Mouse (Mus musculus) liver, embryonic 15.5 days (tissue): ENCODE data around the gene Pacs2. TPM values are rescaled to one million over a fixed set of nuclear protein-coding genes. Genes with fewer than 3 reads are reported as not detected.

Experiments
- ATAC-seq: fragments of 200-750 bp; cut with Nextera tagmentation; 2 replicates; pipeline ENCODE4 v1.8.0; 2017; ENCODE audit warnings: moderate number of reproducible peaks, mild to moderate bottlenecking, moderate library complexity; ENCODE audit not compliant: insufficient read depth
- H3K27ac ChIP-seq: fragments of 300-500 bp; sonication (generic); replicated peaks from 2 replicates; pipeline ENCODE4 v1.5.1; 2015; ENCODE audit warnings: mild to moderate bottlenecking, inconsistent platforms
- H3K27me3 ChIP-seq: fragments of 300-500 bp; sonication (generic); 2 replicates; pipeline ENCODE4 v1.6.1; 2015; ENCODE audit warnings: mild to moderate bottlenecking, inconsistent platforms
- H3K36me3 ChIP-seq: fragments of 300-500 bp; sonication (generic); replicated peaks from 2 replicates; pipeline ENCODE4 v1.6.1; 2015; ENCODE audit warnings: moderate library complexity, mild to moderate bottlenecking, inconsistent platforms
- H3K4me1 ChIP-seq: fragments of 300-500 bp; sonication (generic); replicated peaks from 2 replicates; pipeline ENCODE4 v1.6.1; 2015; ENCODE audit warnings: inconsistent platforms
- H3K4me2 ChIP-seq: fragments of 300-500 bp; sonication (generic); 2 replicates; pipeline ENCODE4 v1.6.1; 2015; ENCODE audit warnings: moderate library complexity, mild to moderate bottlenecking, inconsistent platforms
- H3K4me3 ChIP-seq: fragments of 300-500 bp; sonication (generic); replicated peaks from 2 replicates; pipeline ENCODE4 v1.5.1; 2015; ENCODE audit warnings: mild to moderate bottlenecking, inconsistent platforms
- H3K9ac ChIP-seq: fragments of 300-500 bp; sonication (generic); 2 replicates; pipeline ENCODE4 v1.6.1; 2015; ENCODE audit warnings: moderate library complexity, mild to moderate bottlenecking, inconsistent platforms
- H3K9me3 ChIP-seq: fragments of 300-500 bp; sonication (generic); replicated peaks from 2 replicates; pipeline ENCODE4 v1.6.1; 2016; ENCODE audit warnings: inconsistent platforms
- WGBS: fragments of 180-500 bp; shearing (Covaris S2); methylation state at CpG from one replicate; pipeline ENCODE4 v1.1.7; 2015; ENCODE audit warnings: mixed read lengths; ENCODE audit not compliant: insufficient replicate concordance; 5-methylcytosine and 5-hydroxymethylcytosine counted together
- polyA plus RNA-seq: library from polyadenylated mRNA; unstranded; fragments of >200 nt; fragmentation: Nextera tagmentation; extraction: Ambion mirVana; gene quantifications from 2 replicates; pipeline ENCODE4 v1.2.1, GENCODE M21; 2015

The Pacs2 gene
- polyA plus RNA-seq, 1 experiment from 2014 or later, result 6.1 TPM

DNA sequence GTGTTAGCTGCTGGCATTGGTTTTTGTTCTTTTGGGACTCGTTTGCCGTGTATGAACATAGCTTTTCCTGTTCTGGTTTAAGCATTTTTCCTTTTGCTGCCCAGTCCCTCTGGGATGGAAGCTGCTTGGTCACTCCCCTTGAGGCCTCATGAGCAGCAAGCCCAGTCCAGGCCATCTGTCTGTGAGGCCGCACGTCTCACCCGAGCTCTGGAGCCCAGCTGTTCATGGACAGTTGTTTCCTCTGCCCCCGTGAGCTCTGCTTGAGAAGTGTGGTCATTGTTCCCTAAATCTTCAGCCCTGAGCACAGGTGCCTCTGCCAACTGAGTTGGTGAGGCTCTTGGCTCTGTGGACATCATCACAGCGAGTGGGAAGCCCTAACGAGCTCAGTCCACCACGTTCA lies 14.6 kb downstream of the Pacs2 start:
- WGBS, result 81% methylated on average over 9 of the region's 9 CpGs
- no peak for ATAC-seq
- no peak overlapping the region for H3K4me2 ChIP-seq
- H3K36me3 ChIP-seq, result peaks cover 25% of the 10 kb centered on the region
- H3K4me1 ChIP-seq, result peaks cover 62% of the 10 kb centered on the region
- no peak overlapping the region for H3K4me3 ChIP-seq
- 0 out of 2 replicates have a peak overlapping the region, but pooled peaks have one; percentile 14 for H3K27ac ChIP-seq
- H3K9me3 ChIP-seq, result no peaks in the 10 kb centered on the region
- H3K27me3 ChIP-seq, result no peaks in the 10 kb centered on the region
- no peak overlapping the region; the same call in 1 of the 2 replicates for H3K9ac ChIP-seq

DNA sequence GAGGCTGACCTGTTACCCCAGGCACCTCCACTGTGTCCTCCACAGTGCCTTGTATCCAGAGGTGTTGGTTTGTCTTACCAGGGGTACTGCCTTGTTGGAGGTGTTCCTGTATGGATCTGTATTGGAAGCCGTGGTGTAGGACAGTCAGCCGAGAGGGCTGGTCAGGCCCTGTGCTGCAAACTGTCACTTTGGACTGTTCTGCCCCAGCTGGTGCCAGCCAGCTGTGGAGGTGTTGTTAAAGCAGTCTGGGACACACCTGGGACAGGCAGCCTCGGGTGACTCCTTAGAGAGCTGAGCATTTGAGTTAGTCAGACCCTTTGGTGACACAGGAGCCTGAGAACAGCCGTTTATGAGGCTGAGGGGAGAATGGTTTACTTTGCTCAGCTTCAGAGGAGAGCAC lies 15.7 kb downstream of the Pacs2 start:
- Histone ChIP-seq H3K27ac (peak overlapping the region; percentile 89), H3K36me3 (peaks cover 23% of the 10 kb centered on the region)
- 61% methylated on average over 4 of the region's 4 CpGs for WGBS

DNA sequence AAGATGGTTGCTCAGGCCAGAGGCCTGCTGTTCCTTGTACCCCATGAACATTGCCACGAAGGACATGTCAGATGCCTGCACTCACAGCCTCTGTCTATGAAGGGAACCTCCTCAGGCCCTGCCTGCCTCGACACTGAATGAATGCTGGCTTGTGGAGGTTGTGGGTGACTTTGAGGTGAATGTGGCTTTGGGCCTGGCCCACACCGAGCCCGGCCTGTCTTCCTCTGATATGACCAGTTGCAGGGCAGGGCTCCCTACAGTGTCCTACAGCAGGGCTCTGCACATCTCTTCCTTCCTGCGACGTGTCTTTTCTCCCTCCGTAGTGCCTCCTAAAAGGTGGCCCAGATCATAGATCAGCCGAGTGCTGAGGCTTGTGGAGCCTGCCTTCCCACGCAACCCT lies 16.7 kb downstream of the Pacs2 start:
- 23% methylated on average over 9 of the region's 9 CpGs for WGBS
- peaks cover 81% of the 10 kb centered on the region for H3K4me1 ChIP-seq
- no peaks in the 10 kb centered on the region for H3K27me3 ChIP-seq
- peak overlapping the region; percentile 43; the same call in 1 of the 2 replicates for H3K9ac ChIP-seq
- H3K9me3 ChIP-seq, result no peaks in the 10 kb centered on the region
- peak overlapping the region; percentile 61 for H3K4me2 ChIP-seq
- peak overlapping the region; percentile 12; the same call in 1 of the 2 replicates for H3K4me3 ChIP-seq
- peak overlapping the region; percentile 89 for H3K27ac ChIP-seq
- peak; percentile 93 for ATAC-seq
- H3K36me3 ChIP-seq, result peaks cover 17% of the 10 kb centered on the region

More for the DNA sequence above, 15.7 kb downstream of the Pacs2 start:
- Histone ChIP-seq H3K9me3 (no peaks in the 10 kb centered on the region), H3K9ac (0 out of 2 replicates have a peak overlapping the region, but pooled peaks have one; percentile 8), H3K4me3 (no peak overlapping the region), H3K27me3 (no peaks in the 10 kb centered on the region), H3K4me1 (peaks cover 73% of the 10 kb centered on the region), H3K4me2 (no peak overlapping the region)
- ATAC-seq, result no peak

DNA sequence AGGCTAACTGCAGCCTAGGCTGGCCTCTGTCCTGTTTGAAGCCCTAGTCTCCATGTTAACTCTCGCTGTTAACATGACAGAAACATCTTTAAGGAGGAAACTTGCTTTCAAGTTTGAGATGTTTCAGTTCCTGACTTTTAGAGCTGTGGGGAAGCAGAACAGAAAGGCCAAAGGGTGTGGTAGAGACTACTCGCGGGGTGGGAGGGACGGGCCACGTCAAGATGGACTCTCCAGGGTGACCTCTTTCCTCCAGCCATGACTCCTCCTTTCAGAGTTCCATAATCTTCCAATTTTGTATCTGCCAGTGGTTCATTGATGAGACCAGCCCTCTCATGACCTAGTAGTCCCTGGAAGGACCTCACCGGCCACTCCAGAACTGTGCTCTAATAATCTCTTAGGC lies 17.1 kb downstream of the Pacs2 start:
- 40% methylated on average over 6 of the region's 6 CpGs for WGBS
- Histone ChIP-seq H3K9me3 (no peaks in the 10 kb centered on the region), H3K9ac (peak overlapping the region; percentile 43; the same call in 1 of the 2 replicates), H3K4me1 (peaks cover 83% of the 10 kb centered on the region), H3K4me2 (peak overlapping the region; percentile 61), H3K27ac (peak overlapping the region; percentile 89), H3K36me3 (peaks cover 15% of the 10 kb centered on the region), H3K27me3 (no peaks in the 10 kb centered on the region), H3K4me3 (0 out of 2 replicates have a peak overlapping the region, but pooled peaks have one; percentile 12)
- peak; percentile 60 for ATAC-seq

DNA sequence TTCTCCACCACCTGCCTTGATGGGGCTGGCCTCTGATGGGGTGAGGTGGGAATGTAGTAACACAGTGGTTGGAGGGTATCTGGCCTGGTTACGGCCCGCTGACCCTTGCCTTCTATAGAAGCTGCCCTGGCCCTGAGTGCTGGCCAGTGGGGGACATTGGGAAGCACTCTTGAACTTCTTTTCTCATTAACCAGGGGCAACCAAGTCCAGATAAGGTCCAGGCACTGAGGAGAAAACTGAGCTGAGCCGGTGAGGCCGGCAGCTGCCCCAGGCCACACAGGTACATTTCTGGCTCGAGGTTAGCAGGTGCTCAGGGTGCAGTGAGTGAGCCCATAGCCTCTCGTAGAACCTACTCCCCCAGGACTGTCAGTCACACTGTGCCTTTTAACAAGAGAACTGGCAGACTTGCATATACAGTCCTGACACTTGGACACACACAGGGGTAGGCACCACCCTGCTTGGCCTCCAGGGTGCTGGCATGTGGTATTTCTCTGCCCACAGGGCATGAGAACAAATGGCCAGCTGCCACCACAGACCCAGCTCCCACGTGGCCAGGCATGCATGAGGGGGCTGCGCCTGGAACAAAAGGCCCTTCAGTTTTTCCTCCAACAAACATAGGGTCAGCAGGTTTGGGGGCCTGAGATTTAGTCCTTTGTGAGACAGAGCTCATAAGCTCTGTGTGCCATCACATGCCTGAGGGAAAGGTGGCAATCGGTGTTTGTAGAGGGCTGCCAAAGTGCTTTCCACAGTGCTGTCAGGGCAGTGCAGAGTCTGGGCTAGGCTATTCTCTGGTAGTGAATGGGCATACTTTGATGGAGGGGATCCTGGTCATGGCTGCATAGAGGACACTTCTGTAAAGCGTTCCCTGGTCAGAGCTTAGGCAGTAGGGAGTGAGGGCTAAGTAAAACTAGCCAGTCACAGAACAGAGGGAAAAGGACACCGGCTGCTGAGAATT lies 18.3 kb downstream of the Pacs2 start:
- Histone ChIP-seq H3K4me2 (no peak overlapping the region; the same call in 1 of the 2 replicates), H3K36me3 (peaks cover 10% of the 10 kb centered on the region), H3K27ac (peak overlapping the region; percentile 89), H3K27me3 (no peaks in the 10 kb centered on the region), H3K9me3 (no peaks in the 10 kb centered on the region), H3K4me3 (no peak overlapping the region), H3K9ac (no peak overlapping the region), H3K4me1 (peaks cover 87% of the 10 kb centered on the region)
- ATAC-seq, result no peak
- WGBS, result 79% methylated on average over 11 of the region's 11 CpGs

DNA sequence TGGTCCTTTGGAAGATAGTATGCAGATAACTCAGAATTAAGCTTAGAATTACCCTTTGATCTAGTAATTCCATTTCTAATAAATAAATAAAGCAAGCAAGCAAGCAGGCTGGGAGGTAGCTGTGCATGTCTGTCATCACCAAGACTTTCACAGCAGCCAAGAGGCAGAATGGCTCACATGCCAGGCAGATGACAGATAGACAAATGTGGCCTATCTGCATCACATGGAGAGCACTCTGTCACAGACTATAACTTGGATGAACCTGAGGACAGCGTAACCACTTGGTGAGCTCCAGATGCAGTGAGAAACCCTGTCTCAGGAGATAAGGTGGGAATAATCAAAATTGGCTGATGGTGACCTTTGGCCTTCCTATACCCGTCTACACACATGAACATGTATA lies 20.8 kb downstream of the Pacs2 start:
- Histone ChIP-seq H3K27ac (peak overlapping the region; percentile 54; the same call in 1 of the 2 replicates), H3K9ac (no peak overlapping the region), H3K36me3 (0 out of 2 replicates have a peak, but pooled peaks cover 2% of the 10 kb centered on the region), H3K27me3 (no peaks in the 10 kb centered on the region), H3K4me1 (peaks cover 72% of the 10 kb centered on the region), H3K4me3 (no peak overlapping the region), H3K9me3 (no peaks in the 10 kb centered on the region), H3K4me2 (no peak overlapping the region)
- WGBS, result 32% methylated on average over 2 of the region's 2 CpGs
- ATAC-seq, result no peak

DNA sequence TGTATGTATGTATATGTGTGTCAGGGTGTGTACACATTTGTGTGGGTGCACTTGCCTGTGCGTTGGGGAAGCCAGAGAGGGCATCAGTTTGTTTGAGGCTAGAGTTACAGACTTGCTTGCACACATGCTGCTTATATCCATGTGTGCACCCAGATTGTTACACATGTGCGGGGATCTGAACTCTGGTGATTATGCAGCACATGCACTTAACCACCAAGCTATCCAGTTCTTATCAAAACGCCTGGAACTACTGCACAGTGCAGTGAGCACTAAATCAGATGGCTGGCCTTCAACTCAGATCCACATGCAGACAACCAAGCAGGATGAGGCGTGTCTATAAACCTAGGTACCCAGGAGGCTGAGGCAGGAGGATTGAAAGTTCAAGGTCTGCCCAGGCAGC lies 22.7 kb downstream of the Pacs2 start:
- ATAC-seq, result peak; percentile 48
- WGBS, result 37% methylated on average over 4 of the region's 4 CpGs
- peaks cover 64% of the 10 kb centered on the region for H3K4me1 ChIP-seq
- H3K9me3 ChIP-seq, result no peaks in the 10 kb centered on the region
- no peaks in the 10 kb centered on the region for H3K27me3 ChIP-seq
- no peak overlapping the region for H3K4me3 ChIP-seq
- H3K4me2 ChIP-seq, result no peak overlapping the region
- no peak overlapping the region for H3K27ac ChIP-seq
- H3K36me3 ChIP-seq, result 0 out of 2 replicates have a peak, but pooled peaks cover 2% of the 10 kb centered on the region
- H3K9ac ChIP-seq, result no peak overlapping the region

DNA sequence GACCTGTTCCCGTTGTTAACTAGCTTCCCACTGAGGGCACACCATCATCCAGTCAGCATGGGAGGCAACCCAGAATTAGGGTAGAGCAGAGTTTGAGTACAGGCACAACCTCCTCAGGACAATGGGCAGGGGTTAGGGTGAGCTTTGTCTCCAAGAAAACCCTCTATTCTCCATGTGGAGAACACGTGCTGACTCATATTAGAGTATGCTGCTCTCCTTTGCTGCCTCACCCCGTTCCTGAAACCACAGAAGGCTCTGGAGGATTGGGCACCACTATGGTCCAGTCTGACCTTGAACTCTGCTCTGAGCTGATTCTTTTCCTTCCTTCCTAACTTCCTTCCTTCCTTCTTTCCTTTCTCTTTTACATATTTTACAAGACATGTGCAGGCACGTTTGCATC lies 24.1 kb downstream of the Pacs2 start:
- Histone ChIP-seq H3K4me3 (no peak overlapping the region), H3K4me1 (peaks cover 64% of the 10 kb centered on the region), H3K36me3 (no peaks in the 10 kb centered on the region), H3K4me2 (no peak overlapping the region), H3K27me3 (no peaks in the 10 kb centered on the region), H3K27ac (no peak overlapping the region), H3K9me3 (no peaks in the 10 kb centered on the region), H3K9ac (no peak overlapping the region)
- ATAC-seq, result no peak
- 74% methylated on average over 4 of the region's 4 CpGs for WGBS

DNA sequence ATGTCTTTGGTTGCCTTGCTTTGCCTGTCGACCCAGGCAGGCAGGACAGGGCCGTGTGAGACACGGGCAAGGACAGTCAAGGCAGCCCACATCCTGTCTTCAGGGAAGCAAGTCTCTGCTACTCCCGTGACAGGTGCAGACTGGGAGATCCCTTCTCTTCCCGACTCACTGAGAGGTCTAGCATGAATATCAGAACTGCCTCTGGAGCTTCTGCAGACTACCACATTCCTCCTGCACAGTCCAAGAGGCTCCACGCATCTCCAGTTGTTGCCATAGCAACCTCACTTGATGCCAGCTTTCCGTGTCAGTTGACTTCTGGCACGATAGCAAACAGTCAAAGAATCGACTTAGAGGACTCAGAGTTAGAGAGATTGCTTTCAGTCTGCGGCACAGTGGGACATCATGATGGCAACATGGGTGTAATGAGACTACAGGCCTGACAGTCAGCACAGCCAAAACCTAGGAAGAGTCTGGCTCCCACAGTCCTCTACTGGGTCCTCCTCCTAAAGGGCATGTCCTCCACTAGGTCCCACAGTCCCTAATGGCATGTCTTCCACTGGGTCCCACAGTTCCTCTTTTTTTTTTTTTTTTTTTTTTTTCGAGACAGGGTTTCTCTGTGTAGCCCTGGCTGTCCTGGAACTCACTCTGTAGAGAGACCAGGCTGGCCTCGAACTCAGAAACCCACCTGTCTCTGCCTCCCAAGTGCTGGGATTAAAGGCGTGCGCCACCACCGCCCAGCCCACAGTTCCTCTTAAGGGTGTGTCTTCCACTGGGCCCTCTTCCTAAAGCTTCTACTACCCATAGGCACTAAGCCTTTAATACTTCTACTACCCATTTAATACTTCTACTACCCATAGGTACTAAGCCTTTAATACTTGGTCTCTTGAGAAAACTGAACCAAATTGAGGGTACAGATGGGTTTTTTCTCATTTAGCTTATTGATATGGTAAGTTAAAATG lies 27.5 kb downstream of the Pacs2 start:
- Histone ChIP-seq H3K27me3 (no peaks in the 10 kb centered on the region), H3K27ac (peak overlapping the region; percentile 84), H3K9ac (no peak overlapping the region), H3K4me2 (no peak overlapping the region), H3K4me3 (no peak overlapping the region), H3K36me3 (peaks cover 20% of the 10 kb centered on the region), H3K9me3 (no peaks in the 10 kb centered on the region), H3K4me1 (peaks cover 50% of the 10 kb centered on the region)
- 58% methylated on average over 15 of the region's 15 CpGs for WGBS
- peak; percentile 53 for ATAC-seq

DNA sequence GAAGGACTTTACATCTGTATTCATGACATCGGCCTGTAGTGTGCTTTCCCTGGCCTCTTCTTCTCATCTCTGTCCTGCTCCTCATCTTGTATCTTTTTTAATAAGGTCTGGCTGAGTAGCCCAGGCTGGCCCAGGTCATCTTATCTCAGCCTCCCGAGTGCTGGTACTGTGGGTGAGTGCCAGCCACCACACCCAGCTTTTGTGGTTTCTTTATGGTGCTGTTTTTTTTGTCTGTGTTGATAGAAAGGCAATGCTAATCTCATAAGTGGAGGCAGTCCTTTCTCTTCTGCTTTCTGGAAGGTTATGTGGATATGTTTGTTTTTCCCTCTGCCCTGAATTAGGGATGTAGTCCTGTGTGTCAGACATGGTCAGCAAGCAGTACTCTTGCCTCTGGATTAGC lies 28.2 kb downstream of the Pacs2 start:
- Histone ChIP-seq H3K27ac (peak overlapping the region; percentile 84), H3K9ac (no peak overlapping the region), H3K4me1 (peaks cover 44% of the 10 kb centered on the region), H3K9me3 (no peaks in the 10 kb centered on the region), H3K4me3 (no peak overlapping the region), H3K36me3 (peaks cover 28% of the 10 kb centered on the region), H3K4me2 (peak overlapping the region; percentile 42), H3K27me3 (no peaks in the 10 kb centered on the region)
- WGBS, result 34% methylated on average over 2 of the region's 2 CpGs
- peak; percentile 89 for ATAC-seq
